Mouse (Mus musculus): ENCODE data around the gene Pim1. TPM values are rescaled to one million over a fixed set of nuclear protein-coding genes. Genes with fewer than 3 reads are reported as not detected.
A peak's percentile ranks its signal among the peaks of the same experiment; 100 is the strongest.

Gene Pim1
- polyA plus RNA-seq, 1 experiment from 2014 or later: 47.0 TPM

DNA sequence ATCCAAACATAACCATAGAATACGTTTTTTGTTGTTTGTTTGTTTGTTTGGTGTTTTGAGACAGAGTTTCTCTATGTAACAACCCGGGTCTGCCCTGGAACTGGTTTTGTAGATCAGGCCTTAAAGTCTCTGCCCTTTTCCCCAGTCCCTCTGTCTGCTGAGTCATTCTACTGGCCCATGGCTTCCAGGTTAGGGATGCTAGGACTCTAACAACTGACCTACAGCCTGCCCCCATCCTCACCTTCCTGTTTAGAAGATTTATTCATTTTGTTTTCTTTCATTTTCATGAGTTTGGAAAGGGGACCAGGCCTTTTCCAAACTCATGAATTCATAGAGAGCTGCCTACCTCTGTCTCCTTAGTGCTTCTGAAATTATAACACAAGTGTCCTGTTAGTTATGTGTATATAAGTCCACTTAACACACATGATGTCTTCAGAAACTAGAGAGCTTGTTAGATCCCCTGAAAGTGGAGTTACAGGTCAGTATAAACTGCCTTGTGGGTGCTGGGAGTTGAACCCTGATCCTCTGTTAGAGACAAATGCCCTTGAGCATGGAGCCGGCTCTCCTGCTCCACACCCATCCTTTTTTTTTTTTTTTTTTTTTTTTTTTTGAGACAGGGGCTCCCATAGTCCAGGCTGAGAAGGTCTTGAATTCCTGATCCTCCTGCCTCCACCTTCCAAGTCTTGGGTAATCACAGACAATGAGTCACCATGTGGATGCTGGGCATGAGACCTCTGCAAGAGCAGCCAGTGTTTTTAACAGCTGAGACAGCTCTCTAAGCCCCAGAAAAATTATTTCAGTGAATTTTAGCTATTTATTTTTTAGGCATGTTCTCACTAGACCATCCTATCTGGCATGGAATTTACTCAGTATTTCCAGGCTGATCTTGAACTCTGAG lies 5.0 kb upstream of the Pim1 start:
- 58% methylated on average over 3 of the region's 3 CpGs for WGBS
- Histone ChIP-seq H3K9ac (ENCODE audit: low read depth, low read length) (no peak overlapping the region), H3K4me1 (replicated peaks; ENCODE audit: control insufficient read depth, insufficient read depth, low read length) (peaks cover 30% of the 10 kb centered on the region)

DNA sequence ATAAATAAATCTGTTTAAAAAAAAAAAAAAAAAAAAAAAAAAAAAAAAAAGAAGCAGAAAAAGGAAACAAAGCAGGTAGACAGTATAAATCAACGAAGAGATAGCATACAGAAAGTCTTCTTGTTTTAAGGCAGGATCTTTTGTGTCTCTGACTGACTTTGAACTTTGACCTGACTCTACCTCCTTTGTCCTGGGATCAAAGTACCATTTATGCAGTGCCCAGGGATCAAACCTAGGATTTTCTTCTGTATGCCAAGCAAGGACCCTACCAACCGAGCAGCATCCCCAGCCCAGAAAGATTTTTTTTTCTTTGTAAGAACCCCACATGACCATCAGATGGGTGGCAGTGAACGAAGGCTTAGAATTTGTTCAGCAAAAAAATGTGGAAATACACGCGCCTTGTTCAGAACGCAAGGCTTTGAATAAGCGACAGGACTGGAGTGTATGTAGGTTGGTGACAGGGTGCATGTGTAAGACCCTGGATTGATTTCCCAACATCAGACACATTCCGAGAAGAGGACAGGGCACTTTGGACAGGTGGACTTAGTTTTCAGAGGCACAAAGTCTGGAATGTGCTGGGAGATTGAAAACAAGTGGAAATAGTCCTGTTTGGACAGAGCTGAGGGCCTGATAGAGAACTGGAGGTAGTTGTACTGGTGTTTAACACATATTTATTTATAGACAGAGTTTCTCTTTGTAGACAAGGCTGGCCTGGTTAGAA lies 2.1 kb upstream of the Pim1 start:
- Histone ChIP-seq H3K9me3 (ENCODE audit: control insufficient read depth, low read length) (no peaks in the 10 kb centered on the region), H3K27me3 (replicated peaks; ENCODE audit: control insufficient read depth, insufficient read depth, low read length) (no peaks in the 10 kb centered on the region)
- 77% methylated on average over 8 of the region's 8 CpGs for WGBS

More for the DNA sequence above, 5.0 kb upstream of the Pim1 start:
- Histone ChIP-seq H3K36me3 (ENCODE audit: control insufficient read depth, insufficient read depth, low read length) (no peaks in the 10 kb centered on the region), H3K4me2 (no peak overlapping the region), H3K9me3 (ENCODE audit: control insufficient read depth, low read length) (0 out of 2 replicates have a peak, but pooled peaks cover 4% of the 10 kb centered on the region), H3K27me3 (replicated peaks; ENCODE audit: control insufficient read depth, insufficient read depth, low read length) (no peaks in the 10 kb centered on the region), H3K27ac (ENCODE audit: low read depth, low read length) (no peak overlapping the region), H3K4me3 (ENCODE audit: low read depth, low read length) (no peak overlapping the region)
- ATAC-seq (replicated peaks; ENCODE audit: low FRiP score) (no peak), DNase-seq (ENCODE audit: low spot score) (no peak)

DNA sequence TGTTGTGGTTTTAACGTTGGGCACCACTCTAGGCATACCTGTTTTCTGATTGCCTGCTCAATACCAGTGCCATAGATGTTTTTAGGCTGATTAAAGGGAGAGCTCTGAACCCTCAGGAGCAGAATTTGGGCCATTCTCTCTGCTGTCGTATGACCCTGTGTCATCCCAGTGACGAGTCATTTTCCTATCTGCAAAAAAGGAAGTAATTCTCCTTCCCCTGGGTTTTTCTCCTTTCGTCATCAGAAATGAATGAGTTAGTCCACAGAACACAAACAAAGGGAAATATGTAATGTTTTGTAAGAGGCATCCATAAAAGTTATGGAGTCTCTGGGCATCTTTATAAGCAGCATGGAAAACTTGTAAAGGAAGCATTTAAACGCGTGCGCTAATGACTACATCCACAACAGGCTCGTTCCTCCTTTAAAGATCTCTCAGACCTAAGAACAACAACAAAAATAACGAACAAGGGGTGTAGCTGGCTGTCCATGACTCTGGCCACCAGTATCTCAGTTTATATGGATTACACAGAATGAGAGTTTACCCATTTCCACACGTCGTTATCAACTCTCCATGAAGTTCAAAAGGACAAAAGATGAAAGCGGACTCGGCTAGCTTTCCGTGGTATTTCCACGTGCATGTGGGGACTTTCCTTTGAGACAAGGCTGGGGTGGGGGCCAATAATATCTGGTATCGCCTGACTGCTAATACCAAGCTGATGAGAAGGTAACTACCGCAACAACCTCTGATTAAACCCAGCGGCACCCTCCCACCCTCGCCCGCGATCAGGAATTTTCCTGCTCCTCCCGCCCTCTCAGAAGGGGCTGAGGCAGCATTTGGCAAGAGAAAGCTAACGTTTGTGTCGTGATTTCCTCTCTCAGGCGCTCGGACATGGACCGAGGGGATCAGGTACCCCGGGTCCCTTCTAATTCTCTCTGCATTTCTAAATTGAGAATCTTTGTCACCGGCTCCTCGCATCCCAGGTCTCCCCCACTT lies 1.3 kb upstream of the Pim1 start:
- ATAC-seq (replicated peaks; ENCODE audit: low FRiP score) (no peak), DNase-seq (ENCODE audit: low spot score) (no peak)
- Histone ChIP-seq H3K4me1 (replicated peaks; ENCODE audit: control insufficient read depth, insufficient read depth, low read length) (peaks cover 39% of the 10 kb centered on the region), H3K4me2 (peak overlapping the region; percentile 95), H3K27me3 (replicated peaks; ENCODE audit: control insufficient read depth, insufficient read depth, low read length) (no peaks in the 10 kb centered on the region), H3K9me3 (ENCODE audit: control insufficient read depth, low read length) (no peaks in the 10 kb centered on the region), H3K4me3 (ENCODE audit: low read depth, low read length) (peak overlapping the region; percentile 85), H3K27ac (ENCODE audit: low read depth, low read length) (peak overlapping the region; percentile 89), H3K36me3 (ENCODE audit: control insufficient read depth, insufficient read depth, low read length) (peaks cover 12% of the 10 kb centered on the region), H3K9ac (ENCODE audit: low read depth, low read length) (peak overlapping the region; percentile 84)
- WGBS: 5% methylated on average over 30 of the region's 30 CpGs

More for the DNA sequence above, 2.1 kb upstream of the Pim1 start:
- DNase-seq (ENCODE audit: low spot score) (no peak), ATAC-seq (replicated peaks; ENCODE audit: low FRiP score) (no peak)
- Histone ChIP-seq H3K4me1 (replicated peaks; ENCODE audit: control insufficient read depth, insufficient read depth, low read length) (peaks cover 32% of the 10 kb centered on the region), H3K9ac (ENCODE audit: low read depth, low read length) (peak overlapping the region; percentile 84; the same call in 1 of the 2 replicates), H3K4me3 (ENCODE audit: low read depth, low read length) (no peak overlapping the region), H3K4me2 (peak overlapping the region; percentile 95), H3K27ac (ENCODE audit: low read depth, low read length) (peak overlapping the region; percentile 89), H3K36me3 (ENCODE audit: control insufficient read depth, insufficient read depth, low read length) (peaks cover 4% of the 10 kb centered on the region; the same call in 1 of the 2 replicates)

DNA sequence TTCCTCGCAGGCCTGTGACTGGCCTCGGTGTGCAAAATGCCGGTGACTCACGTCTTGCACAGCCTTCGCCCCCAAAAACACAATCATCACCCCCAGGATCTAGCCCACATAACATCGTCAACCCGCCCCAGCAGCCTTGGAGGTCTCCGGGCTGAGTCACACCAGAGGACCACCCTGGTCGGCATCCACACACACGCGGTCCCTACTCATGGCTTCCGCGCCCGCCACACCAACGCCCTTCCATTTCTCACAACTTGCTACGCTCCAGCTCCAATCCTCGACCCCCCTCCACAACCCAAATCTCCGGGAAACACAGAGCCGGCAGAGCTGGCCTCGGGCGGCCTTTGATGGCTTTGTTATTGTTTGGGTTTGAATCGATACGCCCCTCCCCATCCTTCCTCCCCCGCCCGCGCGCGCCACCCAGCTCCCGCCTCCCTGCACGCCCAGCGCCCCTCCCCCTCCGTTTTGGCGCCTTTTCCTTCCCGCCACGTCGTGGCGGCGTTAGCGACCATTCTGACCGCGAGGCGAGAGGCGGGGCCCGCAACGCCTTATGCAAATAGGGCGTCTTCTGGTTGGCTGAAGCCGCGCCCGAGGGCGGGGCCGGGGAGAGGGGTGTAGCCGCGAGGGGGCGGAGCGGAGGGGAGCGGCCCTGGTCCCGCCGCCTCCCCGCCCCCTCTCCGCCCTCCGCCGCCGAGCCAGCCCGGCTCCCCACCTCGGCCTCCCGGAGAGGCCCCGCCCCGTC lies 411 bp upstream of the Pim1 start:
- peak; percentile 85 for ATAC-seq (replicated peaks; ENCODE audit: low FRiP score)
- peak overlapping the region; percentile 85 for H3K4me3 ChIP-seq (ENCODE audit: low read depth, low read length)
- no peaks in the 10 kb centered on the region for H3K27me3 ChIP-seq (replicated peaks; ENCODE audit: control insufficient read depth, insufficient read depth, low read length)
- H3K4me1 ChIP-seq (replicated peaks; ENCODE audit: control insufficient read depth, insufficient read depth, low read length): peaks cover 44% of the 10 kb centered on the region
- H3K9me3 ChIP-seq (ENCODE audit: control insufficient read depth, low read length): no peaks in the 10 kb centered on the region
- H3K9ac ChIP-seq (ENCODE audit: low read depth, low read length): peak overlapping the region; percentile 99
- WGBS: under 1% methylated on average over 53 of the region's 68 CpGs
- H3K27ac ChIP-seq (ENCODE audit: low read depth, low read length): peak overlapping the region; percentile 89
- H3K36me3 ChIP-seq (ENCODE audit: control insufficient read depth, insufficient read depth, low read length): peaks cover 18% of the 10 kb centered on the region
- H3K4me2 ChIP-seq: peak overlapping the region; percentile 95
- DNase-seq (ENCODE audit: low spot score): peak; percentile 100

DNA sequence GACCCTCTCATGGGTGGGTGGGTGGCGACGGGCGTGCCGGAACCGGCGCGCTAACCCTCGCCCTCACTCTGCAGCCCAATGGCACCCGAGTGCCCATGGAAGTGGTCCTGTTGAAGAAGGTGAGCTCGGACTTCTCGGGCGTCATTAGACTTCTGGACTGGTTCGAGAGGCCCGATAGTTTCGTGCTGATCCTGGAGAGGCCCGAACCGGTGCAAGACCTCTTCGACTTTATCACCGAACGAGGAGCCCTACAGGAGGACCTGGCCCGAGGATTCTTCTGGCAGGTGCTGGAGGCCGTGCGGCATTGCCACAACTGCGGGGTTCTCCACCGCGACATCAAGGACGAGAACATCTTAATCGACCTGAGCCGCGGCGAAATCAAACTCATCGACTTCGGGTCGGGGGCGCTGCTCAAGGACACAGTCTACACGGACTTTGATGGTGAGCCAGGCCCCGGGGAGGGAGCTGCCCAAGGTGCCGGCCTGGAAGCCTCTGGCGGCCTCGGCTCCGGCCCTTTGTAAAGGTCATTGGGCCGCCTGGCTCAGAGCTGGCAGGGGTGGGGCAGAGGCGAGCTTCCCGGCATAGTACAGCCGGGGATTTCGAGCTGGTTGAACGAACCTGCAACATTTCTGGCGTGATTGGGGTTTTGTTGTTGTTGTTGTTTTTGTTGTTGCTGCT lies 1.2 kb downstream of the Pim1 start:
- H3K4me2 ChIP-seq: peak overlapping the region; percentile 88
- peak overlapping the region; percentile 99 for H3K9ac ChIP-seq (ENCODE audit: low read depth, low read length)
- H3K36me3 ChIP-seq (ENCODE audit: control insufficient read depth, insufficient read depth, low read length): peaks cover 18% of the 10 kb centered on the region
- WGBS: under 1% methylated on average over 48 of the region's 48 CpGs
- H3K27ac ChIP-seq (ENCODE audit: low read depth, low read length): peak overlapping the region; percentile 89
- DNase-seq (ENCODE audit: low spot score) (peak; percentile 76), ATAC-seq (replicated peaks; ENCODE audit: low FRiP score) (no peak)
- peak overlapping the region; percentile 85 for H3K4me3 ChIP-seq (ENCODE audit: low read depth, low read length)
- no peaks in the 10 kb centered on the region for H3K27me3 ChIP-seq (replicated peaks; ENCODE audit: control insufficient read depth, insufficient read depth, low read length)
- peaks cover 40% of the 10 kb centered on the region for H3K4me1 ChIP-seq (replicated peaks; ENCODE audit: control insufficient read depth, insufficient read depth, low read length)
- no peaks in the 10 kb centered on the region for H3K9me3 ChIP-seq (ENCODE audit: control insufficient read depth, low read length)

DNA sequence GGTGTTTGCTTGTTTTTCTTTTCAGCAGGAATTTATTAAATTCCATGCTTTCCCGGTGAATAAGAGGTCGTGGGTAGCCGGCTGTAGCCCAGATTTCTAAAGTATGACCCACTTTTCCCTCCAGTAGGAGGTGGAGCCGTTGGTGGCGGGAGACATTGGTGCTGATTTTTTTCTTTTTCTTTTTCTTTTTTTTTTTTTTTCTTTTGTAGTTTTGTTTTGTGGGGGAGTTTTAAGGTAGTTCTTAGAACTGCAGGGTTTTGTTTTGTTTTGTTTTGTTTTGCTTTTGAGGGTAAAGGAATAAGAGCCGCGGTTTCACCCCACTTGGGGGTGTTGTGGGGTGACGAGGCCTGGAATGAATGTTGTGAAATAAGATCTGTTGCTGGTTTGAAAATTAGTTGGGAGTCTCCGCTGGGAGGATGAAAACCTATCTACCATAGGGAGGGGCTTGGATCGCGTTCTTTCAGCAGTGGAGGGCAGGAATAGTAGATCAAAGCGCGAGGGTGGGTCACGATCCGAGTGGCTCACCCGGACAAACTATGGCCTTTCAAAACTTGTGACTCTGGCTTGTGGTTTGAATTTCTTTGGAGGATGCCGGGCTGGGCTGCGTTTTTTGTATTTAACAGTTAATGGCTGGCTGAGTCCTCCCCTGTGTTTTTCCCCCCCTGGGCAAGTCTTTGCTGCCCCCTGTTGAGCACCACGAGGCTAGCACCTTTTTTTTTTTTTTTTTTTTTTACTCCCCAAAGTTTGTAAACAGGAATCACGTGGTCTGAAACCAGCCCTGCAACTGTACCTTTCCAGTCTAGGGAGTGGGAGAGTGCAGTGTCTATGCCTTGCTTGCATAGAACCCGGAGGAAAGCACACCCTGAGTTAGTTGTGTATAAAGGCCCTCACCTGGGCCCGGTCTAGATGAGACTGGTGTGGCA lies 2.0 kb downstream of the Pim1 start:
- peaks cover 43% of the 10 kb centered on the region for H3K4me1 ChIP-seq (replicated peaks; ENCODE audit: control insufficient read depth, insufficient read depth, low read length)

More for the DNA sequence above, 2.0 kb downstream of the Pim1 start:
- H3K9me3 ChIP-seq (ENCODE audit: control insufficient read depth, low read length): no peaks in the 10 kb centered on the region
- WGBS: 1% methylated on average over 22 of the region's 22 CpGs
- peak overlapping the region; percentile 85 for H3K4me3 ChIP-seq (ENCODE audit: low read depth, low read length)
- H3K27ac ChIP-seq (ENCODE audit: low read depth, low read length): peak overlapping the region; percentile 89
- H3K4me2 ChIP-seq: peak overlapping the region; percentile 88
- peaks cover 18% of the 10 kb centered on the region for H3K36me3 ChIP-seq (ENCODE audit: control insufficient read depth, insufficient read depth, low read length)
- H3K27me3 ChIP-seq (replicated peaks; ENCODE audit: control insufficient read depth, insufficient read depth, low read length): no peaks in the 10 kb centered on the region
- DNase-seq (ENCODE audit: low spot score) (peak; percentile 81), ATAC-seq (replicated peaks; ENCODE audit: low FRiP score) (no peak)
- peak overlapping the region; percentile 99 for H3K9ac ChIP-seq (ENCODE audit: low read depth, low read length)
